Mouse (Mus musculus): ENCODE measurements around the gene Smim27. TPM values are rescaled to one million over a fixed set of nuclear protein-coding genes. Genes with fewer than 3 reads are reported as not detected.

The Smim27 gene
- 13.7 and 20.3 TPM in 2 replicates for polyA plus RNA-seq (2015; fragmentation: Nextera tagmentation; extraction: Ambion mirVana)

DNA sequence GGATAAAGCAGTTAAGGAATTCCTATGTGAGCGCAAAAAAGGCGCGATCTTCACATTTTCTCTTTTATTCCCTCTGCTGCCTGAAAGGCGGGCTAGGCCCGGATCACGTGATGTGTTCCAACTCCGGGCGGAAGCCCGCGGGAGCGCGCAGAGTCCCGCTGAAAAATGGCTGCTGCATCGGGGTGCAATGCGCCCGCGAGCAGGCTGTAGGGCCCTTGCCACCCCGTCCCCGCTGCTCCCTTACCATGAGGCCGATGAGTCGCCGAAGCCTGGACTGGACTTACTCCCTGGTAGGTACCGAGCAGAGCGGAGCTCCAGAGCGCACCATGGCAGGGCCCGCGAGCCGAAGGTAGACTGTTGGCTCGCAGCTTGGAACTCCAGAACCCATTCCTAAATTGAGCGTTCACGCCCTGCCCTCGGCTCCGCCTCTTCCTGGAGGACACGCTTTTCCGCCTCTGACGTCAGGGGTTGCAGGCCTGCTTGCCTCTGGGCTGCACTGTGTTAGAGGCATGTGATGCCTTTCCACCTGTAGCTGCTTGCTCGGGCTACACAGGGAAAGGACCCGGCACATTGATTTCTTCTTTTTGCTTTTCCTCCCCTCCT lies at the start of gene Smim27, which contains the start of gene Topors:
TSS of gene Smim27 (plus strand) at position 150 of the 603 bp plus-strand sequence.
TSS of gene Topors (minus strand) at position 421 of the 603 bp plus-strand sequence.
- Histone ChIP-seq H3K4me1 (replicated peaks) (peaks cover 24% of the 10 kb centered on the region), H3K27ac (replicated peaks) (peak within 1 kb of the TSS; percentile 96), H3K36me3 (peaks cover 18% of the 10 kb centered on the region; the same call in 1 of the 2 replicates), H3K4me2 (peak within 1 kb of the TSS; percentile 83), H3K9ac (peak within 1 kb of the TSS; percentile 69), H3K4me3 (peak within 1 kb of the TSS; percentile 79), H3K27me3 (no peaks in the 10 kb centered on the region), H3K9me3 (no peaks in the 10 kb centered on the region)
- ATAC-seq (ENCODE audit: low FRiP score, low read depth): peak; percentile 96
- under 1% methylated on average over 38 of the region's 38 CpGs for WGBS

GRCm38 (mm10) chr4:40220437-40220836 lies 48.9 kb upstream of the Smim27 start:
- Histone ChIP-seq H3K9me3 (no peaks in the 10 kb centered on the region), H3K27ac (replicated peaks) (no peak overlapping the region), H3K4me3 (no peak overlapping the region), H3K36me3 (no peaks in the 10 kb centered on the region), H3K9ac (no peak overlapping the region), H3K4me1 (replicated peaks) (no peaks in the 10 kb centered on the region), H3K4me2 (peak overlapping the region; percentile 6; the same call in 1 of the 2 replicates), H3K27me3 (no peaks in the 10 kb centered on the region)
- ATAC-seq (ENCODE audit: low FRiP score, low read depth): no peak
- 24% methylated on average over 12 of the region's 12 CpGs for WGBS

GRCm38 (mm10) chr4:40221004-40221760 lies 48.2 kb upstream of the Smim27 start:
- no peak for ATAC-seq (ENCODE audit: low FRiP score, low read depth)
- no peaks in the 10 kb centered on the region for H3K9me3 ChIP-seq
- H3K9ac ChIP-seq: no peak overlapping the region
- H3K27me3 ChIP-seq: no peaks in the 10 kb centered on the region
- H3K4me1 ChIP-seq (replicated peaks): no peaks in the 10 kb centered on the region
- WGBS: 31% methylated on average over 14 of the region's 14 CpGs
- no peak overlapping the region for H3K4me2 ChIP-seq
- no peaks in the 10 kb centered on the region for H3K36me3 ChIP-seq
- H3K27ac ChIP-seq (replicated peaks): no peak overlapping the region
- H3K4me3 ChIP-seq: no peak overlapping the region

DNA sequence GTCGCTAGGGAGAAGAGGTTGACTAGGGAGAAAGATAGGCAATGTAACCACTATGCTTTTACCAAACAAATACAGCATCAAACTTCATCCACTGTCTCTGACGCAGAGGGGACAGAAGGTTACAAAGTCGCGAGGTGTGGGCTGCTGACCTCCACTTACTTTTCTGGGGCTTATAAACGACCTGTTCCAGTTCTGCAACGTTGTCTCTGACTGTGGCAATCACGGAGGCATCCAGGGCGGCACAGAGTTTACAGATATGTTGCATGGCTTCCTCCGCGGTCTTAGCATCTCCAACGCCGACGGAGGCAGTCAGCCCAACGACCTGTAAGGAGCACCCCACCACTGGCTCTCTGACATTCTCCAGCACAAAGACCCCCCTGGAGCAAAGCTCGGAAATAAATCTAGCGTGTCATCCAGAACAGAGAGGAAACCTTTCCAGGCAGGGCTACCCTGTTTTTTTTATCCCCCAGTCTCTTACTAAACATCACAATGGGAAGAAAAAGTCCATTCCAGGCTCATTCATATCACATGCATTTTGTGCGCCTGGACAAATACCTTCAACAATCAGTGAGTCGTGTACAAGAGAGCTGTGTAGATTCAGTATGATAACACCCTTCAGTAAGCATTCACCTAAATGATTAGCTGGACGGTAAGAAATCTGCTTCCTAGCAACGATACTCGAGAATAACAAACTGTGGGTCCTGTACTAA lies 47.3 kb upstream of the Smim27 start:
- WGBS: 36% methylated on average over 21 of the region's 21 CpGs
- Histone ChIP-seq H3K27me3 (no peaks in the 10 kb centered on the region), H3K36me3 (no peaks in the 10 kb centered on the region), H3K4me2 (no peak overlapping the region), H3K4me3 (no peak overlapping the region), H3K9me3 (no peaks in the 10 kb centered on the region), H3K27ac (replicated peaks) (no peak overlapping the region), H3K4me1 (replicated peaks) (no peaks in the 10 kb centered on the region), H3K9ac (no peak overlapping the region)
- no peak for ATAC-seq (ENCODE audit: low FRiP score, low read depth)

DNA sequence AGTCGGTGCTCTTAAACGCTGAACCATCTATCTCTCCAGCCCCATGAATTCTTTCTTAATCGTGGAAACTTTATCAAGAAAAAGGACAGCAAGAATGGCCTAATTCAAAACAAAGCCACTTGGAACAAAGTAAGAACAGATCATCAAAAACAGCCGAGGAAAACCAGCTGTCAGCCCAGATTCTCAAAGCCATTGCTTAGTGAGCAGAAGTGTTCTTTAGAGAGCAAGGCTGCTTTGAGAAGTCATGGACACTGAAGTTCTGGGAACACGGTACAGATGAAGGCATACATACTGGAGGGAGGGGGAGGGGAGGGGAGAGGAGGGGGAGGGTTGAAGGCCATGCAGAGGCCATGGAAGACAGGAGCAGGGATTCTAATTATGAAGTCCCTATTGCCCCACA lies 43.3 kb upstream of the Smim27 start:
- no peak overlapping the region for H3K27ac ChIP-seq (replicated peaks)
- no peaks in the 10 kb centered on the region for H3K4me1 ChIP-seq (replicated peaks)
- no peak for ATAC-seq (ENCODE audit: low FRiP score, low read depth)
- H3K27me3 ChIP-seq: no peaks in the 10 kb centered on the region
- WGBS: 77% methylated on average over 5 of the region's 5 CpGs
- H3K4me3 ChIP-seq: no peak overlapping the region
- H3K4me2 ChIP-seq: no peak overlapping the region
- no peaks in the 10 kb centered on the region for H3K9me3 ChIP-seq
- H3K9ac ChIP-seq: no peak overlapping the region
- no peaks in the 10 kb centered on the region for H3K36me3 ChIP-seq

DNA sequence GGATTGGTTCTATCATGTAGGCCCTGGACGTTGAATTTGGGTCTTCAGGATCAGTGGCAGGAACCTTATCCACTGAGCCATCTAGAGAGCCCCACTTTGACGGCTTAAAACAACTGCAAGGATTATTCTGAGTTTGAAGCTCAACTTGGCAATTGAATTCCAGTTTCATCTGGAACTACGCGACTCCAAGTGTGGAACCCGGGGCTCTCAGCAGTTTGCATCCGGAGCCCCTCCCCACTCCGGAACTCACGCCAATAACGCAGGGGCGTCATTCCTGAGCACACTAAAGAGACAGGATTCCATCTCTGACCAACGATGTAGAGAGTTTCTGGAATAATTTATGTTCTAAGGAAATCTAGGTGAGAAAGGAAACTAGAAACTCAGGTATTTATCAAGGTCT lies 42.2 kb upstream of the Smim27 start:
- WGBS: 93% methylated on average over 11 of the region's 11 CpGs
- no peak overlapping the region for H3K9ac ChIP-seq
- no peak for ATAC-seq (ENCODE audit: low FRiP score, low read depth)

DNA sequence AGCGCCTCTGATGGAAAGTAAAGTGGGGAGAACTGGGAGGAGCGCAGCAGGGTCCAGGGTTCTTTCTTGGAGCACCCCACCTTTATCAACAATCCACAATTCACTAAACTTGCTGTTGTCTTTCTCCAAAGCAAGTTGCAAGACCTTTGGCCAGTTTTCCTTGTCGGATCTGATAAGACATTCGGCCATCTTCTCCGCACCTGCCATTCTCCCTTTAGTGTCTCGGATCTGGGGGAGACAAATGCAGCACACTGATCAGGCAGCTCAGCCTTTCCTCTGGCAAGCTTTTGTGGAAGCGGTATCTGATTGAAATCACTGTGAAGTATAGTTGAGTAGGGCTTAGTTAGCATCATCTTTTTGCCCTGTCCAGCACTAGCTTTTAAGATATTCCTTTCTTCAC lies 41.5 kb upstream of the Smim27 start:
- H3K4me1 ChIP-seq (replicated peaks): no peaks in the 10 kb centered on the region
- no peaks in the 10 kb centered on the region for H3K9me3 ChIP-seq
- no peaks in the 10 kb centered on the region for H3K36me3 ChIP-seq
- no peaks in the 10 kb centered on the region for H3K27me3 ChIP-seq
- H3K4me3 ChIP-seq: no peak overlapping the region
- no peak overlapping the region for H3K9ac ChIP-seq
- WGBS: 91% methylated on average over 7 of the region's 7 CpGs
- H3K27ac ChIP-seq (replicated peaks): no peak overlapping the region
- ATAC-seq (ENCODE audit: low FRiP score, low read depth): no peak
- H3K4me2 ChIP-seq: no peak overlapping the region

More for the DNA sequence above, 42.2 kb upstream of the Smim27 start:
- Histone ChIP-seq H3K4me1 (replicated peaks) (no peaks in the 10 kb centered on the region), H3K36me3 (no peaks in the 10 kb centered on the region), H3K4me3 (no peak overlapping the region), H3K4me2 (no peak overlapping the region), H3K27me3 (no peaks in the 10 kb centered on the region), H3K27ac (replicated peaks) (no peak overlapping the region), H3K9me3 (no peaks in the 10 kb centered on the region)

DNA sequence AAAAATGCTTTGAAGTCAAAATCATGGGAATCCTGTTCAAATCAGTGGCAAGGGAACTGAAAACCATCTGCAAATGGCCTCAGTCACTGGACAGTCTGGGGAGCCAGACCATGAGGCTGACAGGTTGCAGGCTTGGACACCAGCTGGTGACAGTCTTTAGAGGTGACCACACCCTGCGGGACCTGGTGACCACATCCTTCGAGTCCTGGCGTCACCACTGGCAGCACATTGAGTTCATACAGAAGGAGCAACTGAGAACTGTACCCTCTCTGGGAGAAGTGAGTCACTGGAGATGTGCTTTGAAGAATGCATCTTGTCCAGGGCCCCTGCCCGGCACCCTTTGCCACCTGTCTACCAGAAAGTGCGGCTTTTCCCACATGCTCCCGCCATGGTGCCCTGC lies 39.7 kb upstream of the Smim27 start:
- Histone ChIP-seq H3K4me1 (replicated peaks) (no peaks in the 10 kb centered on the region), H3K9me3 (no peaks in the 10 kb centered on the region), H3K4me3 (no peak overlapping the region), H3K9ac (no peak overlapping the region), H3K36me3 (no peaks in the 10 kb centered on the region), H3K4me2 (no peak overlapping the region), H3K27ac (replicated peaks) (no peak overlapping the region), H3K27me3 (no peaks in the 10 kb centered on the region)
- no peak for ATAC-seq (ENCODE audit: low FRiP score, low read depth)
- WGBS: 96% methylated on average over 6 of the region's 6 CpGs

DNA sequence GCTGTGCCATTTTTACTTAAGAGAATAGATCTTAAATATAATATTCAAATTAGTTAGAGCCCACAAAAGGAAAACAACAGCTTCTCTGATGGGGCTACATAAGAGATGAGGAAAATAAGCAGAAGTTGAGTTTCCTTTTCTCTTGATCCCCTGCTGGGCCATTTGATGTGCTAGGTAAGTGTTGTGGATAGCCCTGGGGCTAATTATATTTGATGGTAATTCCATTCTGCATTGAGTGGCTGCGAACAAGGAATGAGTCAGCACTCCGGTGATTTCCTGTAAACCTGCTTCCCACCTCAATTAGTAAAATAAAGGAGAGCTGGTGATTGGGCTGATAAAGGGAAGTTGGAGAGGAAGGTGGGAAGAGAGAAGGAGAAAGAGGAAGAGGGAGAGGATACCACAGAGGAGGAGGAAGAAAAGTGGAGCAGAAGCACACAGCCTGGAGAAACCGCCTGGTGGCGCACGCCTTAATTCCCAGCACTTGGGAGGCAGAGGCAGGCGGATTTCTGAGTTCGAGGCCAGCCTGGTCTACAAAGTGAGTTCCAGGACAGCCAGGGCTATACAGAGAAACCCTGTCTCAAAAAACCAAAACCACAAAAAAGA lies 36.2 kb upstream of the Smim27 start:
- no peaks in the 10 kb centered on the region for H3K36me3 ChIP-seq
- H3K4me1 ChIP-seq (replicated peaks): no peaks in the 10 kb centered on the region
- no peak overlapping the region for H3K4me3 ChIP-seq
- H3K9me3 ChIP-seq: no peaks in the 10 kb centered on the region
- WGBS: 92% methylated on average over 7 of the region's 7 CpGs
- no peak overlapping the region for H3K4me2 ChIP-seq
- ATAC-seq (ENCODE audit: low FRiP score, low read depth): no peak
- no peak overlapping the region for H3K27ac ChIP-seq (replicated peaks)
- no peaks in the 10 kb centered on the region for H3K27me3 ChIP-seq
- no peak overlapping the region for H3K9ac ChIP-seq

GRCm38 (mm10) chr4:40234256-40234655 lies 35.1 kb upstream of the Smim27 start:
- Histone ChIP-seq H3K4me2 (no peak overlapping the region), H3K27ac (replicated peaks) (no peak overlapping the region), H3K27me3 (no peaks in the 10 kb centered on the region), H3K4me3 (no peak overlapping the region), H3K9ac (no peak overlapping the region), H3K4me1 (replicated peaks) (peaks cover 10% of the 10 kb centered on the region), H3K9me3 (no peaks in the 10 kb centered on the region), H3K36me3 (no peaks in the 10 kb centered on the region)
- 78% methylated on average over 6 of the region's 6 CpGs for WGBS
- no peak for ATAC-seq (ENCODE audit: low FRiP score, low read depth)

- Histone ChIP-seq H3K4me3 (no peak overlapping the region), H3K9me3 (no peaks in the 10 kb centered on the region), H3K4me2 (no peak overlapping the region), H3K4me1 (replicated peaks) (peaks cover 17% of the 10 kb centered on the region), H3K9ac (no peak overlapping the region), H3K27ac (replicated peaks) (no peak overlapping the region), H3K27me3 (no peaks in the 10 kb centered on the region), H3K36me3 (no peaks in the 10 kb centered on the region)
- 93% methylated on average over 4 of the region's 4 CpGs for WGBS
- ATAC-seq (ENCODE audit: low FRiP score, low read depth): no peak
Observed at GRCm38 (mm10) chr4:40236829-40237228, 32.5 kb upstream of the Smim27 start.
